Mouse (Mus musculus): ENCODE measurements around the gene Rab8b.
"Not testable (repeated sequence)": the region's sequence is repeated elsewhere in the genome, so short reads cannot be mapped to it uniquely, and the experiment has no call there.

Rab8b gene

DNA sequence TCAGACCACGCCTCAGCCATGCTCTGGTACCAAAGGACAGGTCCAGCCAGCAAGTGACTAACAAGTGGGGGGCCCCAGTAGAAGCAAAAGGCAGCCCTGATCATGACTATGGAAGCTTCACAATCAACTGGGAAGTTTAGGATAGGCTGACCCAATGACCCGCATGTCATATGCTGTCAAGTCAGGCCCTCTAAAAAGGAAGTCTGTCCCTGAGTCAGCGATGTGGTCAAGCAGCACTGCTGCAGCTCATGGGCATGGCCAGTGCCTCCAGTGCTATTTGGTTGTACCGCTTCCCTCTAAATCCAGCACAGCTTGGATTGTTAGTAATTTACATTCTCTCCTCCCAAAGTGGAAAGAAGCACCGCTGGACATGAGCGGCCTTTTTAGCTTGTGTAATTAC is 32.7 kb downstream of the Rab8b start:
- DNase-seq (ENCODE audit: low spot score in 2 of 2), result no peak

DNA sequence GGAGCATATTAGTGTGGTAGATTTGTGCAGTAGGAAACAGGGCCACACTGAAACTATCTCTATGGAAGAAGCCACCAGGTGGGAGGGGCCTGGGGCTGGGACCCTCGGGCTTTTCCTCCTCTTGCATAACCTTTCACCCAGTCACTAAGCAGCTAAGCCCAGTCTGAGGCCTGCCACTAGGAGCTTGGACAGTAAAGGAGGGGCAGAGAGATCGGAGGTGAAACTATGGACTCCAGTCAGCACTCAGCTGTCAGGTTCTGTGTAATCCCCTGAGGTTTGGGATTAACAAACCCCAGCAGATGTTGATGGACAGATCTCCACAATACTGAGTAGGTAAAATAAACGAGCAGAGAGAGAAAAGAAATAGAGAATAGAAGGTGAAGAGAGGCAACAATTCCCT is 33.1 kb downstream of the Rab8b start:
- no peak for DNase-seq (ENCODE audit: low spot score in 2 of 2)

DNA sequence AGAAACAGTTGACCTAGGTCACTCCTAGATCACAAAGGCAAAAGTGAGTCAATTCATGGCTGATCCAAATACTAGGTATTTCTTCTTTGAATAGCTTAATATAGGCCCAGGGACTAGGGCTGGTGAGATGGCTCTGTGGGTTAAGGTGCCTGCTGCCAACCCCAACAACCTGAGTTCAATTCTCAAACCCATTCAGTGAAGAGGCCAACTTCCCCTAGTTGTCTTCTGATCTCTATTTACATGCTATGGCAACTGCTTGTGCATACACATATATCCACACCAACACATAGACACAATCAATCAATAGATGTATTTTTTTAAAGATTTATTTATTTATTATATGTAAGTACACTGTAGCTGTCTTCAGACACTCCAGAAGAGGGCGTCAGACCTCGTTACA is 34.9 kb downstream of the Rab8b start:
- no peak for DNase-seq (ENCODE audit: low spot score in 2 of 2)

DNA sequence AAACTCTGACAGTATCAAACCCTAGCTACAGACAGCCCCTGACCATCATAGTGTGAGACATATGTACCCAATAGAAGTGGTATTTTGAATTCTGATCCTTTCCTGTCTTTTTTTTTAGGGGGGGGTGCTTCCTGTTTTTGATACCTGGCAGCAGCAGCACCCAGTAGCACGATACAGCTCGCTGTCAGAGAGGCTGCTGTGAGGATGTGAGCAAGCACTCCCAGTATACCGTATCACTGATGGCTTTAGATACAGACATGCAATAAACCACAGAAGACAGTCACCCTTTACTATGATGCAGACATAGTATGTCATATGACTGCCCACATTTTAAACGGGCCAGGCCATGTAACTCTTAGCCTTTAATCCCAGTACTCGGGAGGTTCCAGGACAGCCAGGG is 36.0 kb downstream of the Rab8b start:
- DNase-seq (ENCODE audit: low spot score in 2 of 2), result no peak

DNA sequence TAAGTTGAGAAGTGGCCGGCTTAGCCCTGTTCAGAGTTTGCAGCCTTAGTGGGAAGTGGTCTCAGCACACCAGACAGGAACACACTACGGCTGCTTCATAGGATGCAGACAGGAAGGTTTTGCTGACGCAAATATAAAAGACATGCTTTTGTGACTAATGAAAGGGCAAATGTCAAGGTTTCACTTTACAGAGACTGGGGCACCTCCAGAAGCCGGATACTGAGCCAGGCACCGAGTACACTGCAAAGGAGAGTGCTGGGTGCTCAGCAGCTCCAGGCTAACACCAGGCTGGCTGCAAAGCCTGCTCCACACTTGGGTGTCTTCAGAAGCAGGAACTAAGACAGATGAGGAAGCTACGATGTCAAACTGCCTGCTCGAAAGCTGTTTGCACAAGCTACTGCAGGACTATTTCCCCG is 37.1 kb downstream of the Rab8b start:
- no peak for DNase-seq (ENCODE audit: low spot score in 2 of 2)

DNA sequence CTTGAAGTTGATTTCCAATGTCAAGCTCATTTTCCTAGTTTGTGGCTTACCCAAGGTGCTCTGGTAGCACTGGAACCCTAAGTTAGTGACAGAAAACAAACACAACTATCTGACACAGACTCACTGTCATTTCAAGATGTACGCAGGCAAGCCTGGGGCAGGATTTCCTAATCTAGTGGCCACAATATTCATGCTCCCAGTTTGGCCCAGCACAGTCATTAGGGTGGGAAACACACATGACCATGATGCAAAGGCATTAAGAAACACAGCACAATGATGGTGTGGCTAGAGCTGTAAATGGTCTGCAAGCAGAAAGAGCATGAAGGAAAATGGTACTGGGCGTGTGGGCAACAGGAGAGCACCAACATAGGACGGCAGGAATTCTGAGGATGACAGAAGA is 37.6 kb downstream of the Rab8b start:
- no peak for DNase-seq (ENCODE audit: low spot score in 2 of 2)

DNA sequence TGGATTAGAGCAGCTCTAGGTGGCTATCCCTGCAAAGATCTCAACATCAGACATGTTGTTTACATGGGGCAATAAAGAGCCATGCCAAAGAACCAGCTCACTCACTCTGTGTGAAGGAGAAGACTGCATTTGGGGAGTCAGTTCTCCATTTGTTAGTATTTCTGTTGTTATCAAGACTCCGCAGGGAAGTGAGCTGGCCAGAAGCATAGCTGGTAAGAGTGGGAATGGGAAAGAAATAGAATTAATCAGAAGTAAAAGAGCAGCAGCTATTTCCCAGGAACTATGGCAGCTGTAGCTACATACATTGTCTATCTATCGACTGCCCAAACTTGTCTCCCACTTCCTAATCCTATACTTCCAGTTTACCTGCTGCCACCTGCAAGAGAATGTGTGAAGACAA is 38.7 kb downstream of the Rab8b start:
- no peak for DNase-seq (ENCODE audit: low spot score in 2 of 2)

DNA sequence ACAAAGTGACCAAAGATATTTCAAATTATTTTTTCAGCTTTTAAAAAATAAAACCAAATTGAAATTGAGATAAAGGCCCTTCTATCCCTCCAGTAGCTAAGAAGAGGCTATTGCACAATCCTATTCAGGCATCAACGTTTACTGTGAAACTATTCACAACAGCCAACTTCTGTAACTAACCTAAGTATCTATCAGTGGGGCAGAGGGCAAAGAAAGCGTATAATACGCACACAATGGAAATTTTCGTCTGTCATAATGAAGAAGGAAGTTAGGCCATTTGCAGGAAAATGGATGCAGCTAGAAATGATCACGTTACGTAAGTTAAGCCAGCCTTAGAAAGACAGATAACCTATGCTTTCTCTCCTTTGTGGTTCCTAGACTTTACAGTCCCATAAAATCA is 40.0 kb downstream of the Rab8b start:
- DNase-seq (ENCODE audit: low spot score in 2 of 2), result no peak

DNA sequence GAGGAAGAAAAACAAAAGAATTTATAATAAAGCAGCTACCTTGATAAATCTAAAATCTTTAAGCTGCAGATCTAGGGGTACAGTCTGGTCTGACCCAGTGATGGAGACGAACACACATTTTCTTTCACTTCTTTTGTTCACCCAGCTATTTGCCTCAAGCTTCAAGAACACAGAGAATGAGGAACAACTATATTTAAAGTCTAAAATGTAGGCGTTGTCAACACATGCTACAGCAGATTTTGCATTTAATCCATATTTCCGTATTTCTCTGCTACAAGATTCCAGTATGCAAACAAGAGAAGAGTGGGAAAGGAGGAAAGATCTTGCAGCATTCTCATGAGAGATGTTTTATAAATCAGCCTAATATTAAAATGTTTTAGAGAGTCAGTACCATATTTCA is 40.6 kb downstream of the Rab8b start:
- DNase-seq (ENCODE audit: low spot score in 2 of 2), result no peak

DNA sequence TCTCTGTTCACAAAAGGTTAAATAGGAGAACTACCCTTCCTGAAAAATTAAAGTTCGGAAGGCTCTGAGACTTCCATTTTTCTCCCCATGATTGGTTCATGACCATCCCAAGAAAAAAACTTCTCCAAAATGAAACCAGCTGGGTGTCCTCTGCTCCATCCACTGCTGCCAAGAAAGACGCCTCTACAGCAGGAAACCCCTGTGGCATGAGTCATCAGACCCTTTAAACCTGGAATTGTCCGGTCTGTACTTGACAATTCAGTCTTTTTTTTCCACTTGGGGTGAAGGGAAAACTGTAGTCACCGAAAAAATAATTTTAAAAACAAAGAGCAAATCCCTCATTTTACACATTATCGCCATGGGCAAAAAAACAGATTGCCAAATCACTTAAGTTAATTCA is 42.9 kb downstream of the Rab8b start:
- no peak for DNase-seq (ENCODE audit: low spot score in 2 of 2)

DNA sequence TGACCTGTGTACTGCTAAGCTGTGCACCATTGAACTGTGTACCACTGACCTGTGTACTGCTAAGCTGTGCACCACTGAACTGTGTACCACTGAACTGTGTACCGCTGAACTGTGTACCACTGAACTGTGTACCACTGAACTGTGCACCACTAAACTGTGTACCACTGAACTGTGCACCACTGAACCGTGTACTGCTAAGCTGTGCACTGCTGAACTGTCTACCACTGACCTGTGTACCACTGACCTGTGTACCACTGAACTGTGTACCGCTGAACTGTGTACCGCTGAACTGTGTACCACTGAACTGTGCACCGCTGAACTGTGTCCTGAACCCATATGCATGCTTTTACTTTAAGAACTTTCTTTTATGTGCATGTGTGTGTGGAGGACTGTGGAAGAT is 45.2 kb downstream of the Rab8b start:
- DNase-seq (ENCODE audit: low spot score in 2 of 2), result no peak

DNA sequence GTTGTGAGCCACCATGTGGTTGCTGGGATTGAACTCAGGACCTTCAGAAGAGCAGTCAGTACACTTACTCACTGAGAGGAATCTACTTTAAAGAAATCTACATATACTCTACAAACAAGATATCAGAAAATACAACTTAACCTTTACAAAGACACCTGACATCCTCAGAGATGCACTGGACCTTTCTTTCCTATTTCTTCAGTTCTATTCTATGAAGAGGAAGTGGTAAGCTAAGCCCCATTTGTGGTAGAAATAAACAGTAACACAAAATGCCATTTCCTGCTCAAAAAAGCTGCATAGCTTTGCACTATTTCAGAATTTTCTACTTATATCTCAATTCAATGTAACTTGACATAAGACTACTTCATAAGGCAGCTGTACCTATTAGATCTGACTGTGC is 46.0 kb downstream of the Rab8b start:
- DNase-seq (ENCODE audit: low spot score in 2 of 2), result no peak

DNA sequence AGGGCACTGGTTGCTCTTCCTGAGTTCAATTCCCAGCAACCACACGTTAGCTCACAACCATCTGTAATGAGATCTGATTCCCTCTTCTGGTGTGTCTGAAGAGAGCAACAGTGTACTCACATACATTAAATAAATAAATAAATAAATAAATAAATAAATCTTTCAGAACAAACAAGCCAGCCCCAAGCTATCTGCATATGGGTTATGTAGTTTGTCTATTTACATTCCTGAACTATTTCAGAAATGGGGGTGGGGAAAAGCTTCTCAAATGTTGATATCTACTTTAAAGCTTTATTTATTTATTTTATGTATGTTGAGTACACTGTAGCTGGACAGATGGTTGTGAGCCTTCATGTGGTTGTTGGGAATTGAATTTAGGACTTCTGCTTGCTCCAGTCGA is 46.5 kb downstream of the Rab8b start:
- not testable (repeated sequence) for DNase-seq (ENCODE audit: low spot score in 2 of 2)

DNA sequence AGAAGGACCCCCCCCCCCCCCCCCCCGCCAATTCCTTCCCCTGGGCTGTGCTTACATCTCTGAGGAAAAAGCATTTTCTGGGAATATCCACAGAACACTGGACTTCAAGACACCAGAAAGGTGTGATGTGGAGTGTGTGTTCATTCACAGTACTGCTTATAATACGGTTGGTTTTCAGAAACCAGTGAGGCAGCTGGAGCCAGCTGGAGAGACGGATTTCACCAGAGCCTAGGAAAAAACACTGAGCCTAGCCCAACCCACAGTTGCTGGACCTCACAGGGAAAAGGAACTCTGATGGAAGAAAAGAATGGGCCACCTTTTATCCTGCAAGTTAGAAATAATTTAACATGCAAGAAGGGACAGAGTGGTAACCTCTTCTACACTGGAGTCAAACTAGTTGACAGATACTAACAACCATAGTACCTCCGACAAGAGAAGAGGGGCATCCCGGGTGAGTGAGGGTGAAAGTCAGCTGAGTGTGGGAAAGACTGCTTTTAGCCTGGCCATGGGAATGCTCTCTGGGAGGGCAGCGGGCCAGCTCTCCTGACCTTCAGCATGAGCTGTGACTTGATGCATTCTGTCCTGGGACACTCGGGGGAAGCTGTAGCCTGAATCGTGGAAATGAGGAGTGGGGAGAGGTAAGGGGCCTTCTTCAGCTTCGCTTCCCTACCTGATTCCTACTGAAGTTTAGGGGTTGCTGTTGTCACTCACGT is 47.3 kb downstream of the Rab8b start:
- no peak for DNase-seq (ENCODE audit: low spot score in 2 of 2)

DNA sequence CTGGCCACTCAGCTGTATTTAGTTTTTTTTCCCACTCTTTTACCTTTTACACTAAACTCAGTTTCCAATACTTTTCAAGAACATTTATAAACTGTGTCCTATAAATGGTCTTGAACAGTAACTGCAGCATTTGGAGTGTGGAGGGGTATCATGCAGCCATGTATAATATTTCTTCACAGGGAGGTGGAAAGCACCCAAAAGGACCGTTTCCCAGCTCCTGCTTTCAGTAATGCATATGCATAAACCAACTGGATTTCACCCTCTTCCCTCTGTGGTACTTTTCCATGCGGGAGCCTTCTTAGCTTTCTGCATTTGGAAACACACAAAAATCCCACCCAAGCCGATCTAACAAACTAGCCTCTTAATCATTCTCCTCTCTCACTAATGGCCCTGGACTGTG is 54.8 kb downstream of the Rab8b start:
- DNase-seq (ENCODE audit: low spot score in 2 of 2), result no peak

DNA sequence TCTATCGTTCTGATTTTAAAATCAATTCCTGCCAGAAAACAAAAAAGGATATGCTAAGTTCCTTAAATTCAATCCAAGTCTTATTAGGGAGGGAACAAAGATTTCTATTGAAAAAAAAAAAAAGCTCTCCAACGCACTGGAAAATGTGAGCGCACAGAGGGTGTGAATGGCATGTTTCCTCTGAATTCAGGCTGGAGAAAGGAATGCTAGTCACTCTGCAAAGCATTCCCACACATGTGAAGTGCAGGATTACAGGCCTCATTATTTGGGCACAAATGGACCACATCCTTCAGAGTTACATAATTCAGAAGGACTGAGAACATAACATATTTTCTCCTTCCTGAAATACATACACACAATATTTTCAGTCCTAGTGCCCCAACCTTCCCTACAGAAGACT is 56.0 kb downstream of the Rab8b start:
- no peak for DNase-seq (ENCODE audit: low spot score in 2 of 2)

DNA sequence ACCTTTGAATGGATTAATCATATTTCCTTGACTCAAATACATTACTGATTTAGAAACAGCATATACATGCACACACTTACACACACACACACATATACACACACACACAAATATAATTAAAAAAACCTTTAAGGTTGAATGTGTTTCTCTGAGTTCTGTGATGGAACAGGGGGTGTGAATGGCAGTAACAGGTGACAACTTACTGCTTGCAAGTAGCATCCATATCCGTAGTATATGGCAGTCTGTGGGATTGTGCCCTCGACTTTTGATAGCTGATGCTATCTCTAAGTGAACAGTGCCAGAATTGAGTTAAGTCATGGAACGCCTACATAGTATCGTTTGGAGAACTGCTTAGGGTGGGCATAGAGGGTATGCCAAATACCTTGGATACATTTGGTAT is 57.3 kb downstream of the Rab8b start:
- no peak for DNase-seq (ENCODE audit: low spot score in 2 of 2)

DNA sequence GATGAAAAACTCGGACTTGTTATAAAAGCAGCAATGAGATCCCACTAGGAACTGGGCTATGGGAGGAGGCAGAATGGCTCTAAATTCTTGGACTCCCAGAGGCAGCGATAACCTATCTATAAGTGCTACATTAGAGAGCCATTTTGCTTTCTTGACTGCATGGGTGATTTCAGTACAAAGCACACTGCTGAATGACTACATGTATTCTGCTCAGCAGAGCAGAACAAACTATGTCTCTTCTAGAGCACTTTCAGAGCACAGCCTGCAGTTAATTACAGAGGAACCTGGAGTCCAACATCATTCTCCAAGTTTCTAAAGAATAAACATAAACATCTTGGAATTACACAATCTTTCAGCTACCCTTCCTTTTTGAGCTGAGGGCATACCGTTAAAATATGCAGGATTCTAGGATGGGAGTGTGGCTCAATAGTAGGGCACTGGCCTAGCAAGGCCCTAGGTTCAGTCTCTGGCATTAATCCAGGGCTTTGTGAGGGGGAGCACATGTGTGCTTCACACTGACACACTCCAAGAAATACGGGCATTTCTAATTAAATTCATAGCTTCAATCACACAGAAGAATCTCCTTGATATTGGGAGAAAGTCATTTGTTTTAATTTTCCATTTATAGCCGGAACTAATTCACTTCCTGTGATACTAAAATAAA is 58.3 kb downstream of the Rab8b start:
- no peak for DNase-seq (ENCODE audit: low spot score in 2 of 2)

DNA sequence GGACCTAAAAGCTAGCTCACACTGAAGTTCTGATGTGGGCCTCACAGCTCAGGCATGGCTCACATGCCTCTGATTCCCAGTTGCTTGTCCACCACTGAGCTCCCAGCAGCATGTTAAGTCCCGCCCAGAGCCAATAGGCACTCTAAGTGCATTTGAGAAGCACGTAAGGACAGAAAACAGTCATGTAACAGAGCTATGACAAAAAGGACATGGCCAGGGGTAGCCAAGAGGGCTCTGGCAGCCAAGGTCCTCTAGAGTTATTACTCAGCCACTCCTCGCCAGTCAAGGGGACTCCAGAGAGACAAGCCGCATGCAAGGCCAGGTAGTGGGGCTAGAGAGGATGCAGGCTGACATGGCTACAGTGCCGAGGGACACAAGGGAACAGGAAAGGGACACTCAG is 60.0 kb downstream of the Rab8b start:
- no peak for DNase-seq (ENCODE audit: low spot score in 2 of 2)

DNA sequence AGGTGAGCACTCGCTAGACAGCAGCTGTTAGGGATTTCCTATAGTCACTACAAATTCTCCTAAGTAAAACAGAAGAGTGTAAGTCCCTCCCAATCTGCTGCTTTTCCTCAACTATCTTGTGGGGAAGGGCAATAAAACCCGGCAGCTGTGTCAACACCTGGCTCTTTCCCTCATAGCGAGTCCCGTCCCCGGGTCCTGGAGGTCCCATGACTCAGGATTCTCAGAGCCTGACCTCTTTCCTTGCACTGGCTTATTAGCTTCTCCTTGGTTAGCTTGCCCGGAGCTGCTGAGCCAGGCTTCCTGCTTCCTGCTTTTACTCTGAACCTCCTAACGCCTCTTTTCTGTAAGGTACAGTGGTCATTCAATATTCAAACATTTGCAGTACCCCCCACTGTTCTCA is 63.6 kb downstream of the Rab8b start:
- DNase-seq (ENCODE audit: low spot score in 2 of 2), result no peak

DNA sequence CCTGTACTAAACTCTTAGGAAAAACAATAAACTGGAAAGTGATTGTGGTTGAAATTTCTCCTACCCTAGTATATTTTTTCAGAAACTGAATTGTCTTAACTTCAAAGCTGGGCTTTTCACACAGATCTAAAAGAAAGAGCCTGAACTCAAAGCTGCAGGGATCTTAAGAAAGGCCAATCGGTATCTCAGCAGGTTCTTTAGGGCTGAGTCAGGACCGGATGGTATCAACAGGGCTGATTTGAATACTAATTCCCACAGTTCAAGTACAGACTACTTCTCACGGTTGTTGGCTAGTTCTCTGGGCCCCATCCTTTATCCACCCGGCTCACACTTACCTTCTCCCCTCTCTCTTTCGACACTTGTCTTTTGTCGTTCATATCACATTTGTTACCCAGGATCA is 66.9 kb downstream of the Rab8b start:
- DNase-seq (ENCODE audit: low spot score in 2 of 2), result no peak

DNA sequence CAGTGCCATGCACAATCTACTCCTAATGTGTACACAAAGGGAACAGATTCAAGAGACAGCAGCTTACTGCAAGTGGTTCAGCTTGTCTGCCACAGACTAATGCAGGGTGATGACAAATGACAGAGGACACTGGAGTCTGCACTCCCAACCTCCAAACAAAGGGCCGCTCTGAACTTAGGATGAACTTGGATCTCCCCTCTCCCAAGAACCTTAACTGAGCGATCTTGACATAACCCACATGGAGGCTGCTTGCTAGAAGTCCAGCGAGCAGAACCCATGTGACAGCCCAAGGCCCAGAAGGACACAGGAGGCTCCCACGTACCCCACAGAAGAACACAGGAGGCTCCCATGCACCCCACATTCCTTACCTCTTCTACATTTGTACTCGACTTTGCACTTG is 68.5 kb downstream of the Rab8b start:
- no peak for DNase-seq (ENCODE audit: low spot score in 2 of 2)

DNA sequence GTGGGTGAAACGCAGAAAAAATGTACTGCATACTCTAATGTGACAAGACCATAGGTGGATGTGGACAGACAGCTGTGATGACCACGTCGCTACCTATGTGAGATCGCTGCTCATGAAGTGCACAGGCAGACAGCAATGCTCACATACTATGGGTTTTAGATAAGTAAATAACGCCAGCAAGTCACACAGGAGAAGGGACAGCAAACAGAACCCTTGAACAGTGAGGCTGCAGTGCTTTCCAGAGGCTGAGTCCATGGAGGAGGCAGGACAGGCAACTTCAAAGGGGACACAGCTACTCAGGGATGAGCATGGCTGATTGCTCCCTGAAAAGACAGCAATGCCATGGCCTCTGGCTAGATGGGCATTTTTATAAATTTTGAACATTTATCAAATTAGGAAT is 72.7 kb downstream of the Rab8b start:
- DNase-seq (ENCODE audit: low spot score in 2 of 2), result no peak

DNA sequence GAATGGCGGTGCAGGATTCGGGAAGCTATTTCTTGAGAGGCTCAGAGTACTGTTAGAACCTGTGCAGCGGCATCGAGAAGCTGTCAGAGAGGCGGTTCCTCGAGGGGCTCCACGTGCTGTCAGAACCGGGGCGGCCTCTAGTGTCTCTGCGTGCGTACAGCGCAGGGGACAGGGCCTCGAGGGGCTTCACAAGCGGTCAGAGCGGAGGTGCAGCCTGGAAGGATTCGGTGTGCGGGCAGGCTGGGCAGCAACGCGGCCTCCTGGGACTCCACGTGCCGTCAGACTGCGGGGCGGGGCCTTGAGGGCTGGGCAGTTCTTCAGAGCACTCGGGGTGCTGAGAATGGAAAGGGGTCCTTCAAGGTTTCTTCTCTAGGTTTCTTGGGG is 84.4 kb downstream of the Rab8b start:
- no peak for DNase-seq (ENCODE audit: low spot score in 2 of 2)

Measured in cerebellum, postnatal 4 days (tissue).